Mouse (Mus musculus) skeletal muscle tissue, adult 2 months (tissue): Measurements from ENCODE around the gene Syt16.

Experiments
- DNase-seq: peaks from one replicate; pipeline ENCODE4 v3.0.0-alpha.2; 2012; ENCODE audit warnings: low read depth, low spot score

The Syt16 gene

GRCm38 (mm10) chr12:74315221-74315620 is 317.8 kb downstream of the Syt16 start:
- DNase-seq, result no peak

GRCm38 (mm10) chr12:74316344-74316973 is 319.0 kb downstream of the Syt16 start, which contains the start of gene Gm11042:
Gene Gm11042 (minus strand): TSS chr12:74316394.
- no peak for DNase-seq

GRCm38 (mm10) chr12:74316989-74317759 is 319.7 kb downstream of the Syt16 start:
- DNase-seq, result peak; percentile 62

- peak; percentile 33 for DNase-seq
Observed at GRCm38 (mm10) chr12:74320318-74320717, 322.9 kb downstream of the Syt16 start.

GRCm38 (mm10) chr12:74321981-74322380 is 324.5 kb downstream of the Syt16 start:
- no peak for DNase-seq
